1 mouse cellular context compared by ENCODE assay signal in the genomic region with DNA sequence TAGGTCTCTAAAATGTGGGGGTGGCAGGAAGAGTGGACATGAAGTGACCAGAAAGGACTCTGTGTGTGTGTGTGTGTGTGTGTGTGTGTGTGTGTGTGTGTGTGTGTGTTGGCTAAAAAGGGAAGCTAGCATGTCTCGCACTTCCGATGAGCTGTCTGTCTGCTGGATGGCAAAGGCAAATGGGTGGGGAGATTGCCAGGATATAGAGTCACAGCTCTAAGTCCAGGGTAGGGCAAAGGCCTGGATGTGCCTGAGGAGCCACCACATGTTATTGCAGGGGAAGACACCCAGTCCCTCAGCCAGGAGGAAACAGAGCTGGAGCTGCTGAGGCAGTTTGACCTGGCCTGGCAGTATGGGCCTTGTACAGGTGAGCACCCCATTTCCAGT.
TF ChIP-seq lines count a peak whose summit lies in the region.

No protein-coding gene starts in this region.

TF ChIP-seq in MEL, 35 proteins besides CTCF, POLR2A, EP300 and RAD21:
- TF ChIP-seq GABPA (IDR thresholded peaks at IDR 0.05; ENCODE audit: low read depth, low read length), result no peak
- no peak for TF ChIP-seq ZC3H11A (IDR thresholded peaks at IDR 0.05; ENCODE audit: low read depth, low read length)
- no peak for TF ChIP-seq E2F4 (IDR thresholded peaks at IDR 0.05; ENCODE audit: borderline replicate concordance, low read depth, low read length)
- no peak for TF ChIP-seq ELF1 (IDR thresholded peaks at IDR 0.05; ENCODE audit: low read depth, low read length)
- TF ChIP-seq JUND (IDR thresholded peaks at IDR 0.05; ENCODE audit: low read depth, low read length), result no peak
- TF ChIP-seq TCF12 (IDR thresholded peaks at IDR 0.05; ENCODE audit: low read depth, low read length), result no peak
- TF ChIP-seq ZNF384 (IDR thresholded peaks at IDR 0.05; ENCODE audit: low read depth, low read length), result no peak
